Mouse (Mus musculus): ENCODE measurements around the gene Tmod3.
A peak's percentile ranks its signal among the peaks of the same experiment; 100 is the strongest.
"Not testable (repeated sequence)": the region's sequence is repeated elsewhere in the genome, so short reads cannot be mapped to it uniquely, and the experiment has no call there.

The Tmod3 gene

GRCm38 (mm10) chr9:75494407-75495005 is 65.0 kb downstream of the Tmod3 start:
- no peak for DNase-seq

- DNase-seq, result not testable (repeated sequence)
Observed at GRCm38 (mm10) chr9:75488255-75488654, 71.2 kb downstream of the Tmod3 start.

- DNase-seq, result no peak
Observed at GRCm38 (mm10) chr9:75485231-75485630, 74.2 kb downstream of the Tmod3 start.

- DNase-seq, result no peak
Observed at GRCm38 (mm10) chr9:75480536-75481075, 78.9 kb downstream of the Tmod3 start.

- no peak for DNase-seq
Observed at GRCm38 (mm10) chr9:75479106-75479725, 80.2 kb downstream of the Tmod3 start.

- DNase-seq, result no peak
Observed at GRCm38 (mm10) chr9:75477212-75477611, 82.2 kb downstream of the Tmod3 start.

- peak; percentile 58 to 61 for DNase-seq
Observed at GRCm38 (mm10) chr9:75468297-75468696, 91.2 kb downstream of the Tmod3 start.

- no peak for DNase-seq
Observed at GRCm38 (mm10) chr9:75467581-75467980, 91.9 kb downstream of the Tmod3 start.

- DNase-seq, result no peak
Observed at GRCm38 (mm10) chr9:75466641-75467040, 92.8 kb downstream of the Tmod3 start.

- no peak for DNase-seq
Observed at GRCm38 (mm10) chr9:75465856-75466255, 93.6 kb downstream of the Tmod3 start.

- no peak for DNase-seq
Observed at GRCm38 (mm10) chr9:75463050-75463660, 96.3 kb downstream of the Tmod3 start.

GRCm38 (mm10) chr9:75455684-75456083 is 103.8 kb downstream of the Tmod3 start:
- DNase-seq, result no peak

GRCm38 (mm10) chr9:75453994-75454393 is 105.5 kb downstream of the Tmod3 start:
- no peak for DNase-seq

- DNase-seq, result no peak
Observed at GRCm38 (mm10) chr9:75448021-75448420, 111.4 kb downstream of the Tmod3 start.
